Mouse (Mus musculus) embryonic facial prominence, embryonic 11.5 days (tissue): ENCODE data around the gene Abhd2. TPM values are rescaled to one million over a fixed set of nuclear protein-coding genes. Genes with fewer than 3 reads are reported as not detected.

Source experiments
- ATAC-seq: fragments of 200-750 bp; cut with Nextera tagmentation; replicated peaks from 2 replicates; pipeline ENCODE4 v1.8.0; 2017; ENCODE audit warnings: low read depth; ENCODE audit not compliant: insufficient number of reproducible peaks, low FRiP score, low TSS enrichment
- DNase-seq: peaks from one replicate; pipeline ENCODE4 v3.0.0-alpha.2; 2015; ENCODE audit warnings: low spot score
- H3K27ac ChIP-seq: fragments of 300-500 bp; sonication (generic); replicated peaks from 2 replicates; pipeline ENCODE4 v1.5.1; 2014; ENCODE audit warnings: mild to moderate bottlenecking, low read depth, low read length, control low read depth
- H3K27me3 ChIP-seq: fragments of 300-500 bp; sonication (generic); 2 replicates; pipeline ENCODE4 v1.6.1; 2014; ENCODE audit warnings: mild to moderate bottlenecking, low read length, moderate library complexity, mixed read lengths; ENCODE audit not compliant: control insufficient read depth, insufficient read depth
- H3K36me3 ChIP-seq: fragments of 300-500 bp; sonication (generic); replicated peaks from 2 replicates; pipeline ENCODE4 v1.6.1; 2014; ENCODE audit warnings: low read depth, mild to moderate bottlenecking, low read length, moderate library complexity, mixed read lengths; ENCODE audit not compliant: control insufficient read depth, insufficient read depth
- H3K4me1 ChIP-seq: fragments of 300-500 bp; sonication (generic); 2 replicates; pipeline ENCODE4 v1.6.1; 2014; ENCODE audit warnings: low read length, mixed read lengths; ENCODE audit not compliant: control insufficient read depth, insufficient read depth
- H3K4me2 ChIP-seq: fragments of 300-500 bp; sonication (generic); 2 replicates; pipeline ENCODE4 v1.6.1; 2014; ENCODE audit warnings: low read depth, mild to moderate bottlenecking, control low read depth, low read length, moderate library complexity
- H3K4me3 ChIP-seq: fragments of 300-500 bp; sonication (generic); 2 replicates; pipeline ENCODE4 v1.5.1; 2014; ENCODE audit warnings: low read depth, low read length, control low read depth
- H3K9ac ChIP-seq: fragments of 300-500 bp; sonication (generic); replicated peaks from 2 replicates; pipeline ENCODE4 v1.6.1; 2014; ENCODE audit warnings: mild to moderate bottlenecking, control low read depth, low read length
- H3K9me3 ChIP-seq: fragments of 300-500 bp; sonication (generic); replicated peaks from 2 replicates; pipeline ENCODE4 v1.6.1; 2016; ENCODE audit warnings: mild to moderate bottlenecking, low read length, inconsistent platforms, mixed read lengths; ENCODE audit not compliant: control insufficient read depth
- WGBS: fragments of 180-500 bp; shearing (Covaris S2); extraction: QIAGEN DNeasy Blood & Tissue Kit; methylation state at CpG from one replicate; pipeline ENCODE4 v1.1.7; 2014; 5-methylcytosine and 5-hydroxymethylcytosine counted together
- polyA plus RNA-seq: library from polyadenylated mRNA; unstranded; fragments of >200 nt; fragmentation: Nextera tagmentation; extraction: Ambion mirVana; gene quantifications from 2 replicates; pipeline ENCODE4 v1.2.1, GENCODE M21; 2014

Abhd2 gene
- polyA plus RNA-seq, 1 experiment from 2014 or later = 12.2 TPM

GRCm38 (mm10) chr7:79313519-79314059 is 40.6 kb downstream of the Abhd2 start:
- H3K27me3 ChIP-seq = no peaks in the 10 kb centered on the region
- H3K36me3 ChIP-seq = no peaks in the 10 kb centered on the region
- H3K9ac ChIP-seq = no peak overlapping the region
- no peak overlapping the region for H3K4me3 ChIP-seq
- 49% methylated on average over 12 of the region's 12 CpGs for WGBS
- DNase-seq = no peak
- H3K4me2 ChIP-seq = no peak overlapping the region
- ATAC-seq = no peak
- peaks cover 15% of the 10 kb centered on the region for H3K4me1 ChIP-seq
- no peak overlapping the region for H3K27ac ChIP-seq
- H3K9me3 ChIP-seq = no peaks in the 10 kb centered on the region

GRCm38 (mm10) chr7:79314517-79314916 is 41.5 kb downstream of the Abhd2 start:
- Histone ChIP-seq H3K36me3 (no peaks in the 10 kb centered on the region), H3K27ac (no peak overlapping the region), H3K9me3 (no peaks in the 10 kb centered on the region), H3K4me3 (no peak overlapping the region), H3K27me3 (no peaks in the 10 kb centered on the region), H3K9ac (no peak overlapping the region), H3K4me1 (peaks cover 15% of the 10 kb centered on the region), H3K4me2 (no peak overlapping the region)
- no peak for ATAC-seq
- DNase-seq = no peak
- WGBS = 46% methylated on average over 5 of the region's 5 CpGs

- Histone ChIP-seq H3K4me3 (no peak overlapping the region), H3K9me3 (no peaks in the 10 kb centered on the region), H3K4me2 (no peak overlapping the region), H3K27me3 (no peaks in the 10 kb centered on the region), H3K36me3 (no peaks in the 10 kb centered on the region), H3K9ac (no peak overlapping the region), H3K27ac (no peak overlapping the region), H3K4me1 (peaks cover 15% of the 10 kb centered on the region)
- ATAC-seq (no peak), DNase-seq (no peak)
- WGBS = 66% methylated on average over 8 of the region's 8 CpGs
Observed at GRCm38 (mm10) chr7:79315149-79315548, 42.1 kb downstream of the Abhd2 start.

GRCm38 (mm10) chr7:79316069-79316695 is 43.2 kb downstream of the Abhd2 start:
- no peak overlapping the region for H3K9ac ChIP-seq
- no peaks in the 10 kb centered on the region for H3K27me3 ChIP-seq
- 0 out of 2 replicates have a peak overlapping the region, but pooled peaks have one; percentile 16 for H3K27ac ChIP-seq
- no peaks in the 10 kb centered on the region for H3K36me3 ChIP-seq
- no peak overlapping the region for H3K4me2 ChIP-seq
- peaks cover 15% of the 10 kb centered on the region for H3K4me1 ChIP-seq
- ATAC-seq (no peak), DNase-seq (no peak)
- 20% methylated on average over 10 of the region's 10 CpGs for WGBS
- H3K4me3 ChIP-seq = no peak overlapping the region
- H3K9me3 ChIP-seq = no peaks in the 10 kb centered on the region

- Histone ChIP-seq H3K27ac (0 out of 2 replicates have a peak overlapping the region, but pooled peaks have one; percentile 16), H3K4me3 (no peak overlapping the region), H3K9ac (no peak overlapping the region), H3K27me3 (no peaks in the 10 kb centered on the region), H3K4me1 (peaks cover 15% of the 10 kb centered on the region), H3K36me3 (no peaks in the 10 kb centered on the region), H3K4me2 (no peak overlapping the region), H3K9me3 (no peaks in the 10 kb centered on the region)
- ATAC-seq = no peak
- 71% methylated on average over 7 of the region's 7 CpGs for WGBS
- no peak for DNase-seq
Observed at GRCm38 (mm10) chr7:79317576-79317975, 44.6 kb downstream of the Abhd2 start.

- 31% methylated on average over 13 of the region's 13 CpGs for WGBS
- no peaks in the 10 kb centered on the region for H3K36me3 ChIP-seq
- no peaks in the 10 kb centered on the region for H3K27me3 ChIP-seq
- 0 out of 2 replicates have a peak overlapping the region, but pooled peaks have one; percentile 16 for H3K27ac ChIP-seq
- H3K4me3 ChIP-seq = no peak overlapping the region
- ATAC-seq (peak; percentile 62), DNase-seq (peak; percentile 82)
- H3K4me2 ChIP-seq = no peak overlapping the region
- H3K9me3 ChIP-seq = no peaks in the 10 kb centered on the region
- no peak overlapping the region for H3K9ac ChIP-seq
- peaks cover 13% of the 10 kb centered on the region for H3K4me1 ChIP-seq
Observed at GRCm38 (mm10) chr7:79318110-79318801, 45.3 kb downstream of the Abhd2 start.

- Histone ChIP-seq H3K36me3 (no peaks in the 10 kb centered on the region), H3K4me3 (no peak overlapping the region), H3K4me1 (no peaks in the 10 kb centered on the region), H3K27me3 (no peaks in the 10 kb centered on the region), H3K9ac (no peak overlapping the region), H3K4me2 (no peak overlapping the region), H3K27ac (no peak overlapping the region), H3K9me3 (no peaks in the 10 kb centered on the region)
- WGBS = 87% methylated on average over 8 of the region's 8 CpGs
- ATAC-seq = no peak
- DNase-seq = no peak
Observed at GRCm38 (mm10) chr7:79323855-79324254, 50.9 kb downstream of the Abhd2 start.

GRCm38 (mm10) chr7:79328769-79329168 is 55.8 kb downstream of the Abhd2 start:
- no peaks in the 10 kb centered on the region for H3K9me3 ChIP-seq
- H3K27me3 ChIP-seq = no peaks in the 10 kb centered on the region
- H3K4me3 ChIP-seq = no peak overlapping the region
- H3K4me2 ChIP-seq = no peak overlapping the region
- ATAC-seq (no peak), DNase-seq (no peak)
- no peaks in the 10 kb centered on the region for H3K36me3 ChIP-seq
- no peak overlapping the region for H3K27ac ChIP-seq
- no peaks in the 10 kb centered on the region for H3K4me1 ChIP-seq
- no peak overlapping the region for H3K9ac ChIP-seq
- 94% methylated on average over 5 of the region's 5 CpGs for WGBS
